Mouse (Mus musculus): Measurements from ENCODE around the gene Spred2. TPM values are rescaled to one million over a fixed set of nuclear protein-coding genes. Genes with fewer than 3 reads are reported as not detected.
A peak's percentile ranks its signal among the peaks of the same experiment; 100 is the strongest.

Gene Spred2
- polyA plus RNA-seq, 1 experiment from 2014 or later = 5.7 TPM

DNA sequence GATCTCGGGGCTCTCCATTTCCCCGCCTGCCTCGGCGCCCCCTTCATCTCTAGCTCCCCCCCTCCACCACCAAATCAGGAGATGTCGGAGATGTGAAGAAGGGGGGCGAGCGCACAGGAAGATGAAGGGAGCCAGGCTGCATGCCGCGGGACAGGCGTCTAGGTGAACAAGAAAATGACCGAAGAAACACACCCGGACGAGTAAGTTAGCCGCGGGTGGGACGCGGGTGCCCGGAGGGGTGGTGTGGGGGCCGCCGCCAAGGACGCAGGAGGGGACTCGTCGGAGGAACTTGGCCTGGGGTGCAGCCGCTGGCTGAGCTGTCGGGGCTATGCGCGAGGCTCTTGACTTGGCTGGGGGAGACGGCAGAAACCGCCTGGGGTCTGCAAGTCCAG lies 578 bp downstream of the Spred2 start:
- no peak for ATAC-seq
- TF ChIP-seq CTCF (IDR thresholded peaks at IDR 0.05; ENCODE audit: low read depth) = no peak
- H3K27ac ChIP-seq (ENCODE audit: low read depth, low read length) = peak overlapping the region; percentile 97

DNA sequence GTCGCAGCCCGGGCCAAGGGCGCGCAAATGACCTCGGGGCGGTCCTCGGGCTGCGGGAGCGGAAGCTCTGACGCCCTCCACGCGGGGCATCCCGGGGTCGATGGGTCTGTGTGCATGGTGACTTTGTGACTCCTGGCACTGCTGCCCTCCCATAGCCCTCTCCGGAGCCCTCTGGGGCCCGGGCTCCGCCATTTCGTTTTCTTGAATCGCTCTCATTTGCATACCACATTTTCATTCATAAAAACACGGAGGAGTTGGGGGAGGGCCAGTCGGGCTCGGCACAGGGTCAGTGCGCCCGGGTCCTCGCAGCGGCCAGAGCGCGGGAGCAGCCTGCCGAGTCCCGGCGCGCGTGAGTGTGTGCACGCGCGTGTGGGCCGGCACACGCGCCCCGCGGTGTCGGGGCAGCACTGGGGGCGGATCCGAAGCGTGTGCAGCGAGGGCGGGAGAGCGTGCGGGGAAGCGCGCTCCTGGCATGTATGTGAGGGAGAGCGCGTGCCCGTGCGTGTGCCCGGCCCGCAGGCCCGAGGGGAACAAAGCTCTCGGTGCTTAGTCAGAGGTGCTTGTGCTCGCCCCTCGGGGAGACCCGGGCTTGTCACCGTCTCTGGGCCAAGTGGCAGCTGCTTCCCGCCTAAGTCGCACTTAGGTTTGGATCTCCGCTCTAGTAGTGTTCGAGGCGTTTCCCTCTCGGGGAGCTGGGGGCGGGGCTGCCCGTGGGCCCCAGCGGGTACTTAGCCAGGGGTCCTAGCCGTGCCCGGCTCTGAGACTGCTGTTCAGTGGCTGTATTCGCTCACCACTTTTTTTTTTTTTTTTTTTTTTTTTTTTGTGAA lies 1.2 kb downstream of the Spred2 start:
- ATAC-seq = peak; percentile 73
- 0% methylated on average over 67 of the region's 75 CpGs for WGBS
- Histone ChIP-seq H3K4me3 (ENCODE audit: low read depth, low read length) (peak overlapping the region; percentile 70), H3K36me3 (ENCODE audit: control insufficient read depth, insufficient read depth) (no peaks in the 10 kb centered on the region), H3K4me1 (replicated peaks; ENCODE audit: control insufficient read depth, insufficient read depth, low read length) (peaks cover 8% of the 10 kb centered on the region; the same call in 1 of the 2 replicates), H3K27ac (ENCODE audit: low read depth, low read length) (peak overlapping the region; percentile 97), H3K9ac (ENCODE audit: low read depth, low read length) (peak overlapping the region; percentile 91), H3K9me3 (ENCODE audit: control insufficient read depth) (no peaks in the 10 kb centered on the region), H3K27me3 (replicated peaks; ENCODE audit: control insufficient read depth, insufficient read depth, low read length) (no peaks in the 10 kb centered on the region), H3K4me2 (replicated peaks; ENCODE audit: low read depth) (peak overlapping the region; percentile 90)
- TF ChIP-seq CTCF (IDR thresholded peaks at IDR 0.05; ENCODE audit: low read depth) = no peak

More for the DNA sequence above, 578 bp downstream of the Spred2 start:
- under 1% methylated on average over 27 of the region's 29 CpGs for WGBS
- Histone ChIP-seq H3K4me1 (replicated peaks; ENCODE audit: control insufficient read depth, insufficient read depth, low read length) (peaks cover 8% of the 10 kb centered on the region; the same call in 1 of the 2 replicates), H3K36me3 (ENCODE audit: control insufficient read depth, insufficient read depth) (no peaks in the 10 kb centered on the region; the same call in 1 of the 2 replicates), H3K9me3 (ENCODE audit: control insufficient read depth) (no peaks in the 10 kb centered on the region), H3K27me3 (replicated peaks; ENCODE audit: control insufficient read depth, insufficient read depth, low read length) (no peaks in the 10 kb centered on the region), H3K4me2 (replicated peaks; ENCODE audit: low read depth) (peak overlapping the region; percentile 90), H3K9ac (ENCODE audit: low read depth, low read length) (peak overlapping the region; percentile 91), H3K4me3 (ENCODE audit: low read depth, low read length) (peak overlapping the region; percentile 70)

DNA sequence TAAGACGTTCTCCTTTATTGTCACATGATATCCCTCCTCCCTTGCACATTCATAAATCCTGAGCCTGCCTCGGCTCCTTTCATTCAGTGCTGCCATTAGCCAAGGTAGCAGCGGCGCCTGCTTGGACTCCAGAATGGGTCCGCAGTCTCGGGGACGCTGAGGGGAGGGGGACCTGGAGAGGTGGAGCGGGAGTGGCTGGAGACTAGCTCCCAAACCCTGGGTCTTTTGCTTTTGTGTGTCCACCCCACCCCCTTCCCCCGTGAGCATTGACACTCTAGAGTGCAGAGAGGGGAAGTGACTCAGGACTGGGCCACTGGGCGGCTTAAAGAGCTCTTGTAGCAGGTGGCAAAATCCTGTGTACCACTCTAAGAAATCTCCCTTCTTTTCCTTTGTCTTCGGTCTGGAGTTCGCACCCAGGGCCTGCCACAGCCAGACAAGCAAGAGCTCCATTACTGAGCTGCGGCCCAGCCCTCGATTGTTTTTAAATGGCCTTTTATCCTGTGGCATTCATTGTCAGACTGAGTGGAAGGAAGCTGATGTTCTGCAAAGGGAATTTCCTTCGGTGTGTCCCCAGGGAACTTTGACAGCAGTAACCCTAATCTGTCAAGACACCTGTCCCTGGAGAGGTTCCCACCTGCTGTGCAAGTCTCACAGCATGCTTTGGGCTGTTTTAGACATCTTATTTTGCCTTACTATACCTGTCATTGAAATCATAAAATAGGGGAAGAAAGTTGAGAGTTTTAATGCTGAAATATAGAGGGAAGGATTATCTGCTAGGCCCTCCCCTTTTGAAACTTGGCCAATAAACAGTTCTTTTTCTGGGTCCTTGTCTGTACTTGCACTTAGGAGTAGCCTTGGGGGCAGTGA lies 2.0 kb downstream of the Spred2 start:
- Histone ChIP-seq H3K9ac (ENCODE audit: low read depth, low read length) (peak overlapping the region; percentile 91), H3K27me3 (replicated peaks; ENCODE audit: control insufficient read depth, insufficient read depth, low read length) (no peaks in the 10 kb centered on the region), H3K4me2 (replicated peaks; ENCODE audit: low read depth) (peak overlapping the region; percentile 90), H3K9me3 (ENCODE audit: control insufficient read depth) (no peaks in the 10 kb centered on the region), H3K4me1 (replicated peaks; ENCODE audit: control insufficient read depth, insufficient read depth, low read length) (peaks cover 8% of the 10 kb centered on the region; the same call in 1 of the 2 replicates), H3K36me3 (ENCODE audit: control insufficient read depth, insufficient read depth) (no peaks in the 10 kb centered on the region), H3K4me3 (ENCODE audit: low read depth, low read length) (peak overlapping the region; percentile 70), H3K27ac (ENCODE audit: low read depth, low read length) (peak overlapping the region; percentile 97)
- TF ChIP-seq CTCF (IDR thresholded peaks at IDR 0.05; ENCODE audit: low read depth) = no peak
- peak; percentile 23 for ATAC-seq
- 6% methylated on average over 15 of the region's 15 CpGs for WGBS

DNA sequence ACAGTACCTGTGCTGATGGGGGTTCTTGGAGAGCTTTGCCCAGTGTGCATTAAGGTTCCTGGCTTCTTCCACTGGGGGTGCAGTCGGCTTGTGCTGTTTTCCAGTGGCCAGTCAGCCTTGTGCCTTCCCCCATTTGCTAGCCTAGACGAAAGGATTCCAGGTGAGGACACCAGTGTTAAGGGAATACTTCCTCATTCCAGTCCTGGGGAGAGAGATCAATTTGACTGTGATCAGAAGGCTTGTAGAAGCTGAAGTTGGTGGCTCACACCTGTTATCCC lies 2.6 kb downstream of the Spred2 start:
- no peak overlapping the region for H3K4me3 ChIP-seq (ENCODE audit: low read depth, low read length)
- H3K9ac ChIP-seq (ENCODE audit: low read depth, low read length) = no peak overlapping the region
- no peaks in the 10 kb centered on the region for H3K36me3 ChIP-seq (ENCODE audit: control insufficient read depth, insufficient read depth)
- 0 out of 2 replicates have a peak overlapping the region, but pooled peaks have one; percentile 3 for H3K4me2 ChIP-seq (replicated peaks; ENCODE audit: low read depth)
- H3K27me3 ChIP-seq (replicated peaks; ENCODE audit: control insufficient read depth, insufficient read depth, low read length) = no peaks in the 10 kb centered on the region
- peaks cover 8% of the 10 kb centered on the region; the same call in 1 of the 2 replicates for H3K4me1 ChIP-seq (replicated peaks; ENCODE audit: control insufficient read depth, insufficient read depth, low read length)
- no peak for ATAC-seq
- WGBS = 43% methylated on average over 2 of the region's 2 CpGs
- peak; percentile 29; the same call in 1 of the 2 replicates for TF ChIP-seq CTCF (IDR thresholded peaks at IDR 0.05; ENCODE audit: low read depth)
- no peak overlapping the region for H3K27ac ChIP-seq (ENCODE audit: low read depth, low read length)
- no peaks in the 10 kb centered on the region for H3K9me3 ChIP-seq (ENCODE audit: control insufficient read depth)

DNA sequence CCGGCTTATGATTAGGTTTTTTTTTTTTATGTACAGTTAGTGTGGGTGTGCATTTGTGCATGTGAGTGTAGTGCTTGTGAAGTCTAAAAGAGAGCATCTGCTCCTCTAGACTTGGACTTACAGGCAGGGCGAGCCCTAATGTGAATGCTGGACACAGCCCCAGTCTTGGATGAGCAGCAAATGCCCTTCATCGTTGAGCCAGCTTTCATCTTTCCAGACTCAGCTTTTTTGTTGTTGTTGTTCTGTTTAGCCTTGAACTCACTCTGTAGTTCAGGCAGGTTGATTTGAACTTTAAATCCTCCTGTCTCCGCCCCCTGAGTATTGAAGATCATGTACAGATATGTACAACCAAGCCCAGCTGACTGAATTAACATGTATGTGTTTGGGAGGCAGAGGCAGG lies 4.5 kb downstream of the Spred2 start:
- no peaks in the 10 kb centered on the region for H3K36me3 ChIP-seq (ENCODE audit: control insufficient read depth, insufficient read depth)
- ATAC-seq = no peak
- H3K27me3 ChIP-seq (replicated peaks; ENCODE audit: control insufficient read depth, insufficient read depth, low read length) = no peaks in the 10 kb centered on the region
- H3K4me2 ChIP-seq (replicated peaks; ENCODE audit: low read depth) = no peak overlapping the region
- no peak for TF ChIP-seq CTCF (IDR thresholded peaks at IDR 0.05; ENCODE audit: low read depth)
- no peak overlapping the region for H3K27ac ChIP-seq (ENCODE audit: low read depth, low read length)
- H3K4me3 ChIP-seq (ENCODE audit: low read depth, low read length) = no peak overlapping the region
- peaks cover 8% of the 10 kb centered on the region; the same call in 1 of the 2 replicates for H3K4me1 ChIP-seq (replicated peaks; ENCODE audit: control insufficient read depth, insufficient read depth, low read length)
- WGBS = 86% methylated on average over 4 of the region's 4 CpGs
- no peak overlapping the region for H3K9ac ChIP-seq (ENCODE audit: low read depth, low read length)
- H3K9me3 ChIP-seq (ENCODE audit: control insufficient read depth) = no peaks in the 10 kb centered on the region
